Mouse (Mus musculus) brain, embryonic 14.5 days (tissue): ENCODE data around the gene Izumo1r.

Source experiments
- CTCF ChIP-seq: fragments of 200-500 bp; IDR thresholded peaks from 2 replicates; pipeline ENCODE4 v1.5.1; 2012; ENCODE audit warnings: inconsistent platforms, mild to moderate bottlenecking, moderate library complexity, borderline replicate concordance; ENCODE audit not compliant: insufficient read depth, insufficient read length; ENCODE audit errors: extremely low read depth
- POLR2A ChIP-seq: fragments of 200-500 bp; IDR thresholded peaks from 2 replicates; pipeline ENCODE4 v1.6.1; 2012; ENCODE audit warnings: mild to moderate bottlenecking, inconsistent platforms, borderline replicate concordance; ENCODE audit not compliant: poor library complexity, insufficient read depth, insufficient read length, severe bottlenecking; ENCODE audit errors: extremely low read depth

- TF ChIP-seq POLR2A (no peak), CTCF (no peak)
Observed at GRCm38 (mm10) chr9:14926593-14926992, 22.8 kb upstream of the Izumo1r start.
